Mouse (Mus musculus) heart, adult 2 months (tissue): ENCODE data around the gene Rasgrp2. TPM values are rescaled to one million over a fixed set of nuclear protein-coding genes. Genes with fewer than 3 reads are reported as not detected.

ENCODE experiments used
- DNase-seq, 2 experiments: peaks; one replicate each; pipeline ENCODE4 v3.0.0; 2021
- H3K27ac ChIP-seq: fragments of 200-600 bp; 2 replicates; pipeline ENCODE4 v1.8.1; 2022
- H3K27me3 ChIP-seq: fragments of 200-500 bp; 2 replicates; pipeline ENCODE4 v1.6.1; 2012; ENCODE audit warnings: mild to moderate bottlenecking, low read length, inconsistent platforms, mixed read lengths; ENCODE audit not compliant: control insufficient read depth, insufficient read depth
- H3K36me3 ChIP-seq: fragments of 200-500 bp; 2 replicates; pipeline ENCODE4 v1.6.1; 2012; ENCODE audit warnings: low read length, inconsistent platforms; ENCODE audit not compliant: control insufficient read depth, insufficient read depth
- H3K4me1 ChIP-seq: fragments of 200-500 bp; 2 replicates; pipeline ENCODE4 v1.6.1; 2011; ENCODE audit warnings: low read length; ENCODE audit not compliant: control insufficient read depth, insufficient read depth
- H3K4me3 ChIP-seq: fragments of 200-600 bp; 2 replicates; pipeline ENCODE4 v1.8.1; 2022
- H3K79me2 ChIP-seq: fragments of 200-500 bp; replicated peaks from 2 replicates; pipeline ENCODE4 v1.6.1; 2012; ENCODE audit warnings: mild to moderate bottlenecking, inconsistent platforms, low read length, moderate library complexity, mixed read lengths; ENCODE audit not compliant: control insufficient read depth, insufficient read depth
- H3K9ac ChIP-seq: fragments of 200-500 bp; 2 replicates; pipeline ENCODE4 v1.6.1; 2012; ENCODE audit warnings: low read depth, mild to moderate bottlenecking, control low read depth, inconsistent platforms, low read length, mixed read lengths
- CTCF ChIP-seq: fragments of 200-600 bp; IDR thresholded peaks from 2 replicates; pipeline ENCODE4 v1.8.1; 2022; ENCODE audit warnings: antibody characterized with exemption, mild to moderate bottlenecking, moderate library complexity
- EP300 ChIP-seq: fragments of 200-500 bp; IDR thresholded peaks from 2 replicates; pipeline ENCODE4 v1.6.1; 2011; ENCODE audit warnings: low read depth, low read length, control low read depth; ENCODE audit not compliant: insufficient read depth
- POLR2A ChIP-seq: fragments of 200-500 bp; IDR thresholded peaks from 2 replicates; pipeline ENCODE4 v1.6.1; 2011; ENCODE audit warnings: mild to moderate bottlenecking, low read depth, low read length, control low read depth; ENCODE audit not compliant: insufficient read depth
- WGBS: fragments of 180-500 bp; shearing (Covaris S2); methylation state at CpG from one replicate; pipeline ENCODE4 v1.1.7; 2018; 5-methylcytosine and 5-hydroxymethylcytosine counted together
- intact Hi-C: fragments of 180-260 bp; cut with DNase I; formaldehyde crosslinking; loops from one replicate; pipeline ENCODE4 v1.15.1; 2025
- polyA plus RNA-seq: library from polyadenylated mRNA; depleted of rRNA; stranded (reverse); fragments of >200 nt; gene quantifications from 2 replicates; pipeline ENCODE4 v1.2.3, GENCODE M21; 2012; rRNA removed
- total RNA-seq, 2 experiments: library from RNA; stranded (reverse); gene quantifications; 2 replicates each; pipeline ENCODE4 v1.2.3; 2021

Gene Rasgrp2
- total and polyA plus RNA-seq, 3 experiments: 43.3 to 97.2 (median 48.0) TPM

- H3K79me2 ChIP-seq: no peaks in the 10 kb centered on the region
Measured at GRCm38 (mm10) chr19:6454041-6454720, 55.0 kb downstream of the Rasgrp2 start.

GRCm38 (mm10) chr19:6459504-6459903 lies 60.4 kb downstream of the Rasgrp2 start:
- intact Hi-C loops: no loop called here
- H3K79me2 ChIP-seq: no peaks in the 10 kb centered on the region
- H3K36me3 ChIP-seq: no peaks in the 10 kb centered on the region
- no peaks in the 10 kb centered on the region for H3K4me1 ChIP-seq
- no peak overlapping the region for H3K9ac ChIP-seq
- DNase-seq: no peak
- 77% methylated on average over 6 of the region's 6 CpGs for WGBS
- H3K4me3 ChIP-seq: no peak overlapping the region
- no peaks in the 10 kb centered on the region for H3K27me3 ChIP-seq
- TF ChIP-seq EP300 (no peak), POLR2A (no peak), CTCF (no peak)
- no peak overlapping the region for H3K27ac ChIP-seq

More at GRCm38 (mm10) chr19:6454041-6454720, 55.0 kb downstream of the Rasgrp2 start:
- Histone ChIP-seq H3K9ac (no peak overlapping the region), H3K27me3 (no peaks in the 10 kb centered on the region), H3K27ac (no peak overlapping the region), H3K4me3 (no peak overlapping the region), H3K36me3 (no peaks in the 10 kb centered on the region), H3K4me1 (peaks cover 4% of the 10 kb centered on the region; the same call in 1 of the 2 replicates)
- no peak for DNase-seq
- intact Hi-C loops: no loop called here
- no peak for TF ChIP-seq CTCF
- TF ChIP-seq POLR2A: no peak
- TF ChIP-seq EP300: no peak
- 81% methylated on average over 10 of the region's 10 CpGs for WGBS

DNA sequence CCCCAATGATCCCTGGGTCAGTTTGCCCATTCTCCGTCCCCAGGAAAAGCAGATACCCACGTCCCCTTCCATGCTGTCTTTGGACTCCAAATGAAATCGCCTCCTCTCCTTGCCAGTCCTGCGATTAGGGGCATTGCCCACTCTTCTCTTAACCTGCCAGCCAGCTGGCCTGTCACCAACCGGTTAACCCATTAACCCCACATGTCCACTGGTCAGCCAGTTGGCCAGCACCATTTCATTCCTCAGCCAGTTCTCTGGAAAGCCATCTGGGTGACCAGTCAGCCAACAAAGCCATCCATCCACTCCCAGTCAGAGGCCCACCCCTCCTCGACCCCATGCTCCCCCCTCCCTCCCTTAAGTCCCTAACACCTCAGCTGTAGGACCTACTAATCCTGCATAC lies 63.7 kb downstream of the Rasgrp2 start:
- whole genome bisulfite sequencing: 40% methylated on average over 6 of the region's 6 CpGs
- TF ChIP-seq EP300: no peak
- TF ChIP-seq POLR2A: no peak
- no peak for TF ChIP-seq CTCF
- Histone ChIP-seq H3K27ac (no peak overlapping the region), H3K27me3 (0 out of 2 replicates have a peak, but pooled peaks cover 1% of the 10 kb centered on the region), H3K4me1 (peaks cover 1% of the 10 kb centered on the region; the same call in 1 of the 2 replicates), H3K79me2 (no peaks in the 10 kb centered on the region), H3K36me3 (no peaks in the 10 kb centered on the region), H3K4me3 (no peak overlapping the region), H3K9ac (no peak overlapping the region)
- DNase-seq: no peak
- intact Hi-C loops: no loop called here

DNA sequence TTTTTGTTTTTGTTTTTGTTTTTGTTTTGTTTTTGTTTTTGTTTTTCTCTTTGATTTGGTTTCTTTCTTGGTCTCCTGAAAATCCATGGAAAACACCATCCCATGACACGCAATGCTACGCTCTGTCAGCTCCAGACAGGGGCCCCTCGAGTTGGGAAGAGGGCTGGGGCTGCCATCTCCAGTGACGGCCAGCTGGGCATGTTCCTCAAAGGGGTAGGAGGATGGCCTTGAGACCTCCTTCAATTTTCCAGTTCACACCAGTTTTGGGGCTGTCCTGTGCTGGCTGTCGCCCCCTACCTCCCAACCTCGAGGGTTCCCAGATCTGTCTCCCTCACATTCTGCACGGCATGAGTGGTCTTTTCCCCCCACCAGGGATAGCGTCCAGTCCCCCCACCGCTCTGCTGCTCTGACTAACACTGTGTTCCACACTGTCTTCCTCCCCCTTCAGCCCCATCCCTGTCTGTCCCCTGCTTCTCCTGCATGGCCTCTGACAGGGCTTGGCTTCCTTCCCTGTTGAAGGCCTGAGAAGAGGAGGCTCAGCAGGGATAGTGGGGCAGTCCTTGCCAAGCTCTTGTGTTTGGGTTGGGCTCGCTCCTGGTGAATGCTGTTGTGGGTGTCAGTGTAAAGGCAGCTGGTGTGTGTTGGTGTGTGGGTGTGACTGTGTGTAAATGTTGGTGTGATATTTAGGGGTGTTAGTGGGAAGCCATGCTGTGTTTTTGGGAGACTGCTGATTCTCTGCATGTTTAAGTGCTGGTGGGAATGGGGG lies 65.3 kb downstream of the Rasgrp2 start:
- Histone ChIP-seq H3K9ac (no peak overlapping the region), H3K4me3 (no peak overlapping the region), H3K27ac (no peak overlapping the region), H3K36me3 (no peaks in the 10 kb centered on the region), H3K27me3 (0 out of 2 replicates have a peak, but pooled peaks cover 1% of the 10 kb centered on the region), H3K79me2 (no peaks in the 10 kb centered on the region), H3K4me1 (peaks cover 1% of the 10 kb centered on the region; the same call in 1 of the 2 replicates)
- TF ChIP-seq CTCF: no peak
- no peak for TF ChIP-seq POLR2A
- no peak for TF ChIP-seq EP300
- WGBS: 56% methylated on average over 10 of the region's 10 CpGs
- intact Hi-C loops: no loop called here
- DNase-seq: no peak

Other genes starting within 250 kb of the Rasgrp2 start
- gene Majin, start 215.0 kb upstream of the Rasgrp2 start, total RNA-seq: not detected
- 0.20 and 0.23 TPM in 2 replicates for gene Majin, start 215.0 kb upstream of the Rasgrp2 start, polyA plus RNA-seq
- gene Gpha2, start 173.0 kb upstream of the Rasgrp2 start, total RNA-seq: not detected
- gene Gpha2, start 173.0 kb upstream of the Rasgrp2 start, polyA plus RNA-seq: 0.27 TPM in 1 of 2 replicates, not detected in the other
- 10 to 100 TPM; 34.8 to 35.1 TPM for gene Ppp2r5b, start 163.5 kb upstream of the Rasgrp2 start, total RNA-seq
- 36.8 and 40.6 TPM in 2 replicates for gene Ppp2r5b, start 163.5 kb upstream of the Rasgrp2 start, polyA plus RNA-seq
- 10 to 100 TPM; 20.5 to 24.5 TPM for gene Atg2a, start 157.7 kb upstream of the Rasgrp2 start, total RNA-seq
- gene Atg2a, start 157.7 kb upstream of the Rasgrp2 start, polyA plus RNA-seq: 26.3 and 26.7 TPM in 2 replicates
- gene Ehd1, start 122.6 kb upstream of the Rasgrp2 start, total RNA-seq: 100 to 1,000 TPM in 1 of 2 experiments, 10 to 100 TPM in 1; 98.0 to 120 TPM
- 111 and 142 TPM in 2 replicates for gene Ehd1, start 122.6 kb upstream of the Rasgrp2 start, polyA plus RNA-seq
- gene Cdc42bpg, start 92.9 kb upstream of the Rasgrp2 start, total RNA-seq: 10 to 100 TPM; 11.7 to 13.9 TPM
- gene Cdc42bpg, start 92.9 kb upstream of the Rasgrp2 start, polyA plus RNA-seq: 7.0 and 7.7 TPM in 2 replicates
- gene Men1, start 64.4 kb upstream of the Rasgrp2 start, total RNA-seq: 10 to 100 TPM; 13.9 to 14.0 TPM
- 19.4 and 19.6 TPM in 2 replicates for gene Men1, start 64.4 kb upstream of the Rasgrp2 start, polyA plus RNA-seq
- 10 to 100 TPM; 36.1 to 38.4 TPM for gene Map4k2, start 58.2 kb upstream of the Rasgrp2 start, total RNA-seq
- gene Map4k2, start 58.2 kb upstream of the Rasgrp2 start, polyA plus RNA-seq: 88.9 and 107 TPM in 2 replicates
- gene Sf1, start 35.6 kb upstream of the Rasgrp2 start, total RNA-seq: 100 to 1,000 TPM in 1 of 2 experiments, 10 to 100 TPM in 1; 93.0 to 103 TPM
- 51.7 and 58.5 TPM in 2 replicates for gene Sf1, start 35.6 kb upstream of the Rasgrp2 start, polyA plus RNA-seq
- gene Pygm, start 14.9 kb upstream of the Rasgrp2 start, total RNA-seq: 1,000 to 10,000 TPM; 1,101 to 1,298 TPM
- gene Pygm, start 14.9 kb upstream of the Rasgrp2 start, polyA plus RNA-seq: 1,120 and 1,632 TPM in 2 replicates
- gene Nrxn2, start 19.4 kb downstream of the Rasgrp2 start, total RNA-seq: 1 to 10 TPM; 4.5 to 5.2 TPM
- gene Nrxn2, start 19.4 kb downstream of the Rasgrp2 start, polyA plus RNA-seq: 3.4 TPM in 2 replicates
- gene Slc22a12, start 143.7 kb downstream of the Rasgrp2 start, total RNA-seq: not detected
- not detected in 2 replicates for gene Slc22a12, start 143.7 kb downstream of the Rasgrp2 start, polyA plus RNA-seq